ENCODE assay signal across 22 mouse cellular contexts in genomic region chr5:96991156-96991555, GRCm38 (mm10).
"Had no signal": no experiment of that assay in that cellular context is flagged by ENCODE, and none has a peak within 500 bp of the region (broad histone marks: within the 10 kb centered on the region; RNA-seq: fewer than 3 reads in every experiment).

No protein-coding gene starts in this region.

- H3K4me3 ChIP-seq: heart, embryonic 13.5 days; heart, embryonic 15.5 days; hindbrain, embryonic 13.5 days; hindbrain, embryonic 15.5 days; layer of hippocampus, adult 2 months; left cerebral cortex, adult 2 months; limb, embryonic 10.5 days; limb, embryonic 12.5 days had no signal

- H3K9ac ChIP-seq: forebrain, postnatal 0 days; heart, embryonic 13.5 days; heart, embryonic 15.5 days; hindbrain, embryonic 13.5 days; hindbrain, embryonic 15.5 days; limb, embryonic 12.5 days had no signal

- H3K27me3 ChIP-seq: heart, embryonic 15.5 days; hindbrain, embryonic 13.5 days; hindbrain, embryonic 15.5 days; limb, embryonic 12.5 days had no signal

- DNase-seq: forebrain, postnatal 0 days; gastrocnemius, postnatal 14 days; gastrocnemius, postnatal 36 days; heart, adult 18-20 months; heart, postnatal 14 days; heart, postnatal 36 days; kidney, adult 11 months; kidney, adult 2 months; kidney, postnatal 10 days; kidney, postnatal 25 days; kidney, postnatal 4 days had no signal

- H3K4me1 ChIP-seq: limb, embryonic 12.5 days had no signal

- ATAC-seq: forebrain, postnatal 0 days; hindbrain, postnatal 0 days; intestine, embryonic 16.5 days had no signal

- H3K36me3 ChIP-seq: heart, embryonic 13.5 days; heart, embryonic 15.5 days; hindbrain, embryonic 13.5 days; hindbrain, embryonic 15.5 days; limb, embryonic 10.5 days; limb, embryonic 12.5 days had no signal

- H3K9me3 ChIP-seq: heart, embryonic 13.5 days; heart, embryonic 15.5 days; hindbrain, embryonic 13.5 days; hindbrain, embryonic 15.5 days; limb, embryonic 10.5 days; limb, embryonic 12.5 days had no signal

- H3K4me2 ChIP-seq: heart, embryonic 11.5 days; heart, embryonic 13.5 days; heart, embryonic 15.5 days; hindbrain, embryonic 13.5 days; hindbrain, embryonic 15.5 days; limb, embryonic 12.5 days had no signal

- H3K27ac ChIP-seq: heart, embryonic 13.5 days; heart, embryonic 15.5 days; hindbrain, embryonic 13.5 days; hindbrain, embryonic 15.5 days; hindbrain, postnatal 0 days; layer of hippocampus, adult 2 months; left cerebral cortex, adult 2 months; limb, embryonic 10.5 days; limb, embryonic 12.5 days had no signal
